Mouse (Mus musculus) forebrain, embryonic 15.5 days (tissue): ENCODE data around the gene Rtkn. TPM values are rescaled to one million over a fixed set of nuclear protein-coding genes. Genes with fewer than 3 reads are reported as not detected.

Experiments used
- ATAC-seq: fragments of 200-750 bp; cut with Nextera tagmentation; replicated peaks from 2 replicates; pipeline ENCODE4 v1.8.0; 2017; ENCODE audit warnings: mild to moderate bottlenecking, moderate TSS enrichment, moderate library complexity
- H3K27ac ChIP-seq: fragments of 300-500 bp; sonication (generic); replicated peaks from 2 replicates; pipeline ENCODE4 v1.5.1; 2015; ENCODE audit warnings: mild to moderate bottlenecking, inconsistent platforms
- H3K27me3 ChIP-seq: fragments of 300-500 bp; sonication (generic); 2 replicates; pipeline ENCODE4 v1.6.1; 2015; ENCODE audit warnings: inconsistent platforms
- H3K36me3 ChIP-seq: fragments of 300-500 bp; sonication (generic); 2 replicates; pipeline ENCODE4 v1.6.1; 2015; ENCODE audit warnings: mild to moderate bottlenecking, inconsistent platforms
- H3K4me1 ChIP-seq: fragments of 300-500 bp; sonication (generic); 2 replicates; pipeline ENCODE4 v1.6.1; 2015; ENCODE audit warnings: inconsistent platforms
- H3K4me2 ChIP-seq: fragments of 300-500 bp; sonication (generic); replicated peaks from 2 replicates; pipeline ENCODE4 v1.6.1; 2015; ENCODE audit warnings: mild to moderate bottlenecking, inconsistent platforms
- H3K4me3 ChIP-seq: fragments of 300-500 bp; sonication (generic); 2 replicates; pipeline ENCODE4 v1.5.1; 2015; ENCODE audit warnings: mild to moderate bottlenecking, inconsistent platforms
- H3K9ac ChIP-seq: fragments of 300-500 bp; sonication (generic); replicated peaks from 2 replicates; pipeline ENCODE4 v1.6.1; 2015; ENCODE audit warnings: mild to moderate bottlenecking, inconsistent platforms
- H3K9me3 ChIP-seq: fragments of 300-500 bp; sonication (generic); 2 replicates; pipeline ENCODE4 v1.6.1; 2016; ENCODE audit warnings: inconsistent platforms
- WGBS: fragments of 180-500 bp; shearing (Covaris S2); methylation state at CpG from one replicate; pipeline ENCODE4 v1.1.7; 2015; ENCODE audit warnings: mixed read lengths; 5-methylcytosine and 5-hydroxymethylcytosine counted together
- polyA plus RNA-seq: library from polyadenylated mRNA; unstranded; fragments of >200 nt; fragmentation: Nextera tagmentation; extraction: Ambion mirVana; gene quantifications from 2 replicates; pipeline ENCODE4 v1.2.1, GENCODE M21; 2015

Gene Rtkn
- polyA plus RNA-seq, 1 experiment from 2014 or later = 7.0 TPM

- H3K4me1 ChIP-seq = peaks cover 41% of the 10 kb centered on the region
- under 1% methylated on average over 58 of the region's 58 CpGs for WGBS
These were observed 30.5 kb downstream of the Rtkn start, which contains the start of gene Dctn1 for GRCm38 (mm10) chr6:83165607-83166242. Dctn1 (plus strand) TSS chr6:83165920.

GRCm38 (mm10) chr6:83166243-83166630 lies 31.0 kb downstream of the Rtkn start:
- Histone ChIP-seq H3K36me3 (no peaks in the 10 kb centered on the region), H3K27ac (peak overlapping the region; percentile 92), H3K4me1 (peaks cover 46% of the 10 kb centered on the region), H3K9me3 (no peaks in the 10 kb centered on the region), H3K9ac (peak overlapping the region; percentile 92), H3K4me2 (peak overlapping the region; percentile 56), H3K4me3 (peak overlapping the region; percentile 94), H3K27me3 (peaks cover 22% of the 10 kb centered on the region)
- under 1% methylated on average over 12 of the region's 12 CpGs for WGBS
- peak; percentile 30 for ATAC-seq

More at GRCm38 (mm10) chr6:83165607-83166242, 30.5 kb downstream of the Rtkn start, which contains the start of gene Dctn1:
- H3K4me3 ChIP-seq = peak within 1 kb of the TSS; percentile 94
- peak within 1 kb of the TSS; percentile 56 for H3K4me2 ChIP-seq
- H3K27ac ChIP-seq = peak within 1 kb of the TSS; percentile 92
- peak within 1 kb of the TSS; percentile 92 for H3K9ac ChIP-seq
- ATAC-seq = peak; percentile 87
- no peaks in the 10 kb centered on the region for H3K9me3 ChIP-seq
- H3K36me3 ChIP-seq = no peaks in the 10 kb centered on the region
- H3K27me3 ChIP-seq = peaks cover 27% of the 10 kb centered on the region

GRCm38 (mm10) chr6:83169872-83170271 lies 34.6 kb downstream of the Rtkn start:
- no peak for ATAC-seq
- Histone ChIP-seq H3K36me3 (no peaks in the 10 kb centered on the region), H3K9ac (no peak overlapping the region), H3K27ac (no peak overlapping the region), H3K4me1 (peaks cover 48% of the 10 kb centered on the region), H3K4me2 (no peak overlapping the region), H3K9me3 (no peaks in the 10 kb centered on the region), H3K27me3 (no peaks in the 10 kb centered on the region), H3K4me3 (no peak overlapping the region)
- 87% methylated on average over 5 of the region's 5 CpGs for WGBS

GRCm38 (mm10) chr6:83171063-83171462 lies 35.8 kb downstream of the Rtkn start:
- Histone ChIP-seq H3K27me3 (no peaks in the 10 kb centered on the region), H3K36me3 (no peaks in the 10 kb centered on the region), H3K4me2 (peak overlapping the region; percentile 30), H3K27ac (no peak overlapping the region), H3K9me3 (no peaks in the 10 kb centered on the region), H3K4me1 (peaks cover 43% of the 10 kb centered on the region), H3K9ac (no peak overlapping the region; the same call in 1 of the 2 replicates), H3K4me3 (peak overlapping the region; percentile 33; the same call in 1 of the 2 replicates)
- 87% methylated on average over 5 of the region's 5 CpGs for WGBS
- no peak for ATAC-seq

- Histone ChIP-seq H3K4me3 (peak overlapping the region; percentile 33), H3K4me1 (peaks cover 30% of the 10 kb centered on the region)
- 55% methylated on average over 9 of the region's 9 CpGs for WGBS
These were observed 37.1 kb downstream of the Rtkn start for GRCm38 (mm10) chr6:83172240-83172920.

GRCm38 (mm10) chr6:83175996-83176395 lies 40.7 kb downstream of the Rtkn start:
- H3K9ac ChIP-seq = no peak overlapping the region
- no peak for ATAC-seq
- H3K36me3 ChIP-seq = 0 out of 2 replicates have a peak, but pooled peaks cover 5% of the 10 kb centered on the region
- H3K9me3 ChIP-seq = no peaks in the 10 kb centered on the region
- H3K27ac ChIP-seq = no peak overlapping the region
- no peak overlapping the region for H3K4me3 ChIP-seq
- no peak overlapping the region for H3K4me2 ChIP-seq
- no peaks in the 10 kb centered on the region for H3K27me3 ChIP-seq
- 81% methylated on average over 8 of the region's 8 CpGs for WGBS
- peaks cover 35% of the 10 kb centered on the region for H3K4me1 ChIP-seq

More at GRCm38 (mm10) chr6:83172240-83172920, 37.1 kb downstream of the Rtkn start:
- H3K36me3 ChIP-seq = 0 out of 2 replicates have a peak, but pooled peaks cover 1% of the 10 kb centered on the region
- H3K9me3 ChIP-seq = no peaks in the 10 kb centered on the region
- peak; percentile 72 for ATAC-seq
- peak overlapping the region; percentile 32; the same call in 1 of the 2 replicates for H3K9ac ChIP-seq
- peak overlapping the region; percentile 75 for H3K27ac ChIP-seq
- H3K27me3 ChIP-seq = no peaks in the 10 kb centered on the region
- peak overlapping the region; percentile 30 for H3K4me2 ChIP-seq

- WGBS = 12% methylated on average over 12 of the region's 12 CpGs
- Histone ChIP-seq H3K4me3 (peak overlapping the region; percentile 45), H3K9ac (peak overlapping the region; percentile 58), H3K4me1 (peaks cover 16% of the 10 kb centered on the region), H3K36me3 (peaks cover 17% of the 10 kb centered on the region), H3K27me3 (no peaks in the 10 kb centered on the region), H3K27ac (no peak overlapping the region), H3K4me2 (peak overlapping the region; percentile 55), H3K9me3 (no peaks in the 10 kb centered on the region)
- ATAC-seq = peak; percentile 82
These were observed 44.3 kb downstream of the Rtkn start for GRCm38 (mm10) chr6:83179390-83180117.

- peak overlapping the region; percentile 55; the same call in 1 of the 2 replicates for H3K4me2 ChIP-seq
- 79% methylated on average over 6 of the region's 6 CpGs for WGBS
- ATAC-seq = no peak
These were observed 45.3 kb downstream of the Rtkn start for GRCm38 (mm10) chr6:83180605-83181004.

GRCm38 (mm10) chr6:83184858-83185435 lies 49.7 kb downstream of the Rtkn start:
- H3K9ac ChIP-seq = no peak overlapping the region
- no peak overlapping the region for H3K4me3 ChIP-seq
- no peaks in the 10 kb centered on the region for H3K27me3 ChIP-seq
- H3K4me2 ChIP-seq = no peak overlapping the region
- no peak for ATAC-seq
- WGBS = 83% methylated on average over 3 of the region's 3 CpGs
- peaks cover 26% of the 10 kb centered on the region for H3K36me3 ChIP-seq
- peak overlapping the region; percentile 87; the same call in 1 of the 2 replicates for H3K27ac ChIP-seq
- peaks cover 43% of the 10 kb centered on the region for H3K4me1 ChIP-seq
- no peaks in the 10 kb centered on the region for H3K9me3 ChIP-seq

More at GRCm38 (mm10) chr6:83180605-83181004, 45.3 kb downstream of the Rtkn start:
- Histone ChIP-seq H3K27ac (no peak overlapping the region), H3K9ac (no peak overlapping the region), H3K36me3 (peaks cover 21% of the 10 kb centered on the region), H3K4me1 (peaks cover 23% of the 10 kb centered on the region), H3K4me3 (0 out of 2 replicates have a peak overlapping the region, but pooled peaks have one; percentile 45), H3K27me3 (no peaks in the 10 kb centered on the region), H3K9me3 (no peaks in the 10 kb centered on the region)

GRCm38 (mm10) chr6:83185895-83186861 lies 50.9 kb downstream of the Rtkn start:
- WGBS = 7% methylated on average over 25 of the region's 25 CpGs
- Histone ChIP-seq H3K27ac (peak overlapping the region; percentile 87), H3K9ac (peak overlapping the region; percentile 79), H3K36me3 (peaks cover 38% of the 10 kb centered on the region), H3K4me1 (peaks cover 37% of the 10 kb centered on the region), H3K27me3 (no peaks in the 10 kb centered on the region), H3K9me3 (no peaks in the 10 kb centered on the region), H3K4me3 (peak overlapping the region; percentile 60), H3K4me2 (peak overlapping the region; percentile 65)
- peak; percentile 96 for ATAC-seq
